Mouse (Mus musculus) heart, postnatal 36 days (tissue): ENCODE measurements around the gene Oxct2a. TPM values are rescaled to one million over a fixed set of nuclear protein-coding genes. Genes with fewer than 3 reads are reported as not detected.
"Not testable (repeated sequence)": the region's sequence is repeated elsewhere in the genome, so short reads cannot be mapped to it uniquely, and the experiment has no call there.

Experiments
- DNase-seq, 2 experiments: peaks; one replicate each; pipeline ENCODE4 v3.0.0; 2021 to 2022
- intact Hi-C: fragments of 180-260 bp; cut with DNase I; formaldehyde crosslinking; loops from one replicate; pipeline ENCODE4 v1.15.1; 2025
- total RNA-seq, 2 experiments: library from RNA; stranded (reverse); gene quantifications; 2 replicates each; pipeline ENCODE4 v1.2.3; 2021

Oxct2a gene
- total RNA-seq, 2 experiments from 2014 or later, result not detected

DNA sequence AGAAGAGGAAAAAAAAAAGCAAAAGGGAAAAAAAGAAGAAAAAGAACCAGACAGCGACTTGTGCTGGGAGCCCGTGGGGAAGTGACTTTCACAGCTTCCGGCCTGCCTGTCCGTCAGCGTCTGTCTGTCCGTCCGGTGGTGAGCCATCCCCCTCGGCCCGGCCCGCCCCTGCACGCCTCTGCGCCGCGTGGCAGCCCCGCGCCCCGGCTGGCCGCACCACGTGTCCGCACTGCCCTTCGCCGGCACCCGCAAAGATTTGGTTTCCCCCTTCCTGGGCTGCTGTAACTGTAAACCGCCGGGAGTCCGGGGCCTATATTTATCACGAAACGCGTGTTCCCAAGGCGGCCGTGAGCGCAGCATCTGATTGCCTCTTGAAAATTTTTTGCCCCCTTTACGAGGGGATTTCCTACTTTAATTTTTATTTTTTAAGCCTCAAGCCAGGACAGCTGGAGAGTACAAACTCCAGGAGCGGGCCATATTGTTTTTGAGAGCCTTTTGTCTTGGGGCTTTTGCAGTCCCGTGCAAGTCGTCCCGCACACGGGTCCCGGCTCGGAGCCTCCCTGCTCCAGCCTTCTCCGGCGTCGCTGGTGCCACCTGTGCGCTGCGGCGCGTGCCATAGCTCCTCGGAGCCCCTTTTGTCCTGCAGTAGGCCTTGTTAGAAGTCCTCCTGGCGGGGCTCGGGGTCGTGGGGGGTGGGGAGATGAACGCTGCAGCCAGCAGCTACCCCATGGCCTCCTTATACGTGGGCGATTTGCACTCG is 40.3 kb downstream of the Oxct2a start:
- DNase-seq, result peak; percentile 49 to 50
- intact Hi-C loops, result not testable (repeated sequence)

DNA sequence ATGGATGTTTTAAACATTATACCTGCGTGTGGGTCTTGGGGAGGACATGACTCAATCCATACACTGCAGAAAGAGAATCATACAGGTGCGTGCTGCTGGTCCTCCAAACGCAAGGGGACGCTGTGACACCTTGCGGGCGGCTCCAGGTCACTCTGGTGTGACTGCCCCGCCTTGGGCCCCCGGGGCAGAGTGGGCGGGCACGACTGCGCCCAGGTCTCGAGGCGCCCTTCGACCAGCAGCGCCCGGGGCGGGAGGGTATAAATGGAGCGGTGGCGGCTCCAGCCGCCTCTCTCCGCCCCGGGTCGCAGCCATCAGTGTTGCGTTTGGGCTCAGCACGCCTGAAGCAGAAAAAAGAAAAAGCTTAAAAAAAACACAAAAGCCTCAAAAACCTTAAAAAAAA is 40.9 kb downstream of the Oxct2a start:
- intact Hi-C loops, result no loop called here
- peak; percentile 90 to 93 for DNase-seq

DNA sequence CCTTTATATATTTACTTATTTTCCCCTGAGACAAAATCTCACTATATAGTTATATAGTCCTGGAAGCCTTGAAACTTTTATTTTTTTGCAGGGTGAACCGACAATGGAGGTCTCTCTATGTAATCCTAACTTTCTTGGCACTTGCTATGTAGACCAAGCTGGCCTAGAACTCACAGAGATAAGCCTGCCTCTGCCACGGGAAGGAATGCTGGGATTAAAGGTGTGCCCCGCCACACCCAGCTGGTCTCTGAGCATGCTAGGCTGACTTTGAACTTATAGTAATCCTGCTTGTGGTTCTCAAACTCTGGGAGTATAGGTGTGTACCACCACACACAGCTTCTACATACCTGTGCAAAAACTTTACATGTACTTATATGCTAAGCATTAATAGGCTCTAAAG is 43.3 kb downstream of the Oxct2a start:
- intact Hi-C loops, result no loop called here
- no peak for DNase-seq

Other genes with a start within 250 kb of the Oxct2a start
- gene Bmp8b, start 218.5 kb downstream of the Oxct2a start, total RNA-seq, result not detected
- gene Oxct2b, start 207.4 kb downstream of the Oxct2a start, total RNA-seq, result not detected
- gene Ppie, start 183.7 kb downstream of the Oxct2a start, total RNA-seq, result 10 to 100 TPM; 23.0 to 23.9 TPM
- gene Hpcal4, start 140.4 kb downstream of the Oxct2a start, total RNA-seq, result under 1 TPM; 0.08 TPM
- gene Nt5c1a, start 122.1 kb downstream of the Oxct2a start, total RNA-seq, result 10 to 100 TPM; 45.5 to 58.6 TPM
- gene Heyl, start 90.1 kb downstream of the Oxct2a start, total RNA-seq, result 10 to 100 TPM; 19.5 to 20.7 TPM
- 100 to 1,000 TPM; 325 to 393 TPM for gene Pabpc4, start 61.3 kb downstream of the Oxct2a start, total RNA-seq
- gene Bmp8a, start 19.6 kb upstream of the Oxct2a start, total RNA-seq, result under 1 TPM in 1 of 2 experiments, not detected in 1; 0.14 TPM